Mouse (Mus musculus) embryo, embryonic 10.5 days (tissue): ENCODE measurements around the gene Rfx1.

Experiments
- DNase-seq: peaks from one replicate; pipeline ENCODE4 v3.0.0-alpha.2; 2015; ENCODE audit warnings: low spot score

The Rfx1 gene

GRCm38 (mm10) chr8:84060245-84060644 is 6.4 kb upstream of the Rfx1 start:
- DNase-seq: no peak

DNA sequence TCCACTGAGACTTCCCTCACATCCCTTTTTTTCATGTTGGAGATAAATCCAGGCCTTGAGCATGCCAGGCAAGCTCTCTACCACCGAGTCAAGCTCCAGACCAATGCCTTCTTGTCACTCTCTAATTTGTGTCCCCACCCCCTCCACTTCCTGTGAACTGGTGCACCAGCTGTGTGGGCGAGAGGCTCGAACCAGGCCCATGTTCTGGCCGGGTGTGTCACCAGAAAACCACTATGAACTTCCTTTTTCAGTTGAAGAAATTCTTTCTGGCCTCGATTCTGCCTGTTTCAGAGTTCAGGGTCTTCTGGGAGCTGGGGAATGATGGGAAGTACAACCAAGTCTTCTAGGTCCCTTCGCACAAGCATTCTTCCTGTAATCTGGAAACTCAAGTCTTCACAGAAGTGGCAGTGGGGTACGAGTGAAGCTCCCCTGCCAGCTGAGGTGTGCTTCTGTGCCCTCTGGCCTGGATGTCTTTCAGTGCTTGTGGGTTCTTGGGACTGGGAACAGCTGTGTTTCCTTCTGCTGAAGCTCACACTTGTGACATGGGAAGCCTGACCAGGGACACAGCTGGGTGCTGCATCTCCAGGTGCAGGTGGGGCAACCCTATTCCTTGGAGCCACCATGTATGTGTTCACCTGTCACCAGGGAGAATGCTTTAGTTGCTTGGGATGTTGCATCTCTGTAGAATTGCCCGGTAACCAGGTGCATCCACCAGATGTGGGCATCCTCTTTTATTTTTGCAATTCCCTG is 2.6 kb upstream of the Rfx1 start:
- DNase-seq: no peak

- no peak for DNase-seq
Observed at GRCm38 (mm10) chr8:84065037-84065436, 1.6 kb upstream of the Rfx1 start, which contains the start of gene Gm10643. Gm10643 (minus strand) TSS chr8:84065137.

- no peak for DNase-seq
Observed at GRCm38 (mm10) chr8:84065457-84066072, 1.1 kb upstream of the Rfx1 start.

- DNase-seq: peak; percentile 91
Observed at GRCm38 (mm10) chr8:84067047-84067573, 476 bp downstream of the Rfx1 start.

DNA sequence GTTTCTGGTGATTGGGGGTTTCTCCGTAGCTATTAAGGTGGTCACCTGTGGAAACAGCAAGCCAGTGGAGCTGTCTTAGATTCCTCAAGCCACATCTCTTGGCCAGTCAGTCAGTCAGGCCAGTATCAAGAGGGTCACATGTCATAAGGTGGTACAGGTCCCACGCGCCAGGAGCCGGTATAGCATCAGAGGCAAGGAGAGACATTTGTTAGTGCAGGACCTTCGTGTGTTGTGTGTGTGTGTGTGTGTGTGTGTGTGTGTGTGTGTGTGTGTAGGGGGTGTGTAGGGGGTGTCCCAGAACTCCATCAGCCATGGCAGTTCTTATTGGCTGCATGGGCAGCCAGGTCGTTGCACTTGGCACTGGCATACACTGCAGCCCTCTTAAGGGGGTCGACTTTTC is 1.3 kb downstream of the Rfx1 start:
- no peak for DNase-seq

DNA sequence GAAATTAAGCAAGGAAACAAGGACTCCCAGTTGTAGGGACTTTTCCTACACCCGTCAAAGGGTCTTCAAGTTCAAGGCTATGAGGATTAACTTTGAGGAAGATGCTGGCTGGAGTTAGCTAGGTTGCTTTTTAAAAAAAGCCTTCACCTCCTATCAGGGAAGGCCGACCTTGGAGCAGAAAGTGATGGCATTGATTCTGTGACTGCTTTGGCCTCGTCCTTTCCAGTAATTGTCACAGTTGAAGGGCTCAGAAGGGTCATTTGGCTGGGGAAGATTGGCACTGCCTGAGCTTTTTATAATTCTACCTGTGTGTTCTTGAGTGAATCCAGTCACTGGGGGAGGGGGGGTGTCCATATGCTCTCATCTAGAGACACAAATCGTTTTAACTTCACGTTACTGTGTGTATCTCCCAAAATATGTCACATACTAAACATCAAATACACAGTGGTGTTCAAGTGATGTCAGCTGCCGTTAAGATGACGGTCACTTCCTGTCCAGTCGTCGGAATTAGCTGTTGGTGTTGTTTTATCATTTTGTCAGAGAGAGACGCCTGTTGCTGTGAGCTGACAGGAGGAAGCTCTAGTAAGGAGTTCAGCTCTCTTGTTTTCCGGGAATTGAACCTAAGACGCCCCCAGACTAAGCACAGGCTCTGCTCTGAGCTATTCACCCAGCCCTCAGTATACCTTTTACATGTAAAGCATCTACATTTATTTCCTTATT is 1.8 kb downstream of the Rfx1 start:
- DNase-seq: no peak

DNA sequence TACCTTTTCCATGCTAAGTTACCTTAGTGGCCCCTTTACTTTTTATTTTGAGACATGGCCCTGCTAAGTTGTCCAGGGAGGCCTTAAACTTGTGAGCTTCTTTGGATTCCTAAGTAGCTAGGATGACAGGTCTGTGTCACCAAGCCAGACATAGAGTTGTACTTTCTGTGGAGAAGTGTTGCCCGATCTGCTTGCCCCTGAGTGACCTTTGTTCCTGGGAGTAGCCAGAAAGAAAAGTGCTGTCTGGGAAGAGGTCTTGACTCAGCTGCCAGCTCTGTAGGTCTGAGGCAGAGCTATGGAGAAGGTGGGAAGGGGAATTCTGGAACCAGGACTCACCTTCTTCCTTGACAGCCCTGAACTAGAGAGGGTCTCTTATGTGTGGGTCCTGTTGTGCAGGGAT is 2.5 kb downstream of the Rfx1 start:
- no peak for DNase-seq

DNA sequence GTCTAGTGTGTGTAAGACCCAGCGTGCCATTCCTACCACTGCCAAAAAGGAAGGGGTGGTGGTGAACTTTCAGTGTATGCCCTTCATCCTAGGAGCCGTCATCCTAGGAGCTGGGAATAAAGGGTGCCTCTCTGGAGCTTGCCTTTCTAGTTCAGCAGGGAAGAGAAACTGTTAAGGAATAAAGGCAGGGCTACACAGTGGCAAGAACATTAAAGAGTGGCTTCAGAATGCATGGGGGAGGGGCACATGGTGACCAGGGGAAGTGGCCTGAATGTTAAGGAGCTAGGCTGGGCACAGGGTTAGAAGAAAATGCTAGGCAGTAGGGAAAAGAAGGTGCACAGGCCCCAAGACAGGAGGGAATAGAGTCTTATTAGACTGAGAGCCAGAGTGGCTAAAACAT is 3.1 kb downstream of the Rfx1 start:
- DNase-seq: no peak

DNA sequence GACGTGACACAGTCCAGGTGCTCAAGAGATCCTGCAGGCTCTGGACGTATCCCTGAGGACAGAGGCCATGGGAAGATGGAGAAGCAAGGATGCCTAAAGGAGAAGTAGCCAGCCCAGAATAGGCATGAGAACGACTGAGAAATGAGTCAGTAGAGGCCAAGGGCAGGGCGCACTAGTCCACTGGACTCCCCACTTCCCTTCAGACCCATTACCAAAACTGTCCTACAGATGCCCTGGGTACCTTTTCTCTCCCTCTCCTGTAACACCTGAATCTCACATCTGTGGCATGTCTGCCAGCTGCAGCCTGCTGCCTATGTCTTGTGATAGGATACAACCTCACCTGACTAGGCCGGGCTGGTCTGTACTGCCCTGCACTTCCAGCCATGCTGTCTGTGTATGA is 3.6 kb downstream of the Rfx1 start:
- DNase-seq: no peak

DNA sequence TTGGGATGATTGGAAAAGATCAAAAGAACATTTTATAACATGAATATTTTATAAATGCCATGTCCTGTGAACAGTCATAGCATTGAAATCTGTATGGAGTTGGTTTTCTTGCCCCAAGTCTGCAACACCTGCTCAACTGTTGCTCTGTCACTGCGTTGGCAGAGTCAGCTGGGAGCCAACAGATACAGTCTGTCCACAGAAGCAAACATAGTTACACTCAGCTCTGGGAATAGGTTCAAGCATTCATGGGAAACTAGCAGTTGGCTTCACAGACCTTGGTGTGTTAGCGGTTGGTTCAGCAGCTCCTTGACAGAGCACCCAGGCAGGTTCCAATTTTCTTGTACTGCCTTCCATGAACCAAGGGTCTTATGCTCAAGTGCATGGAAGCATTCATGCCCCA is 4.0 kb downstream of the Rfx1 start:
- no peak for DNase-seq

- no peak for DNase-seq
Observed at GRCm38 (mm10) chr8:84071921-84072320, 5.3 kb downstream of the Rfx1 start.

DNA sequence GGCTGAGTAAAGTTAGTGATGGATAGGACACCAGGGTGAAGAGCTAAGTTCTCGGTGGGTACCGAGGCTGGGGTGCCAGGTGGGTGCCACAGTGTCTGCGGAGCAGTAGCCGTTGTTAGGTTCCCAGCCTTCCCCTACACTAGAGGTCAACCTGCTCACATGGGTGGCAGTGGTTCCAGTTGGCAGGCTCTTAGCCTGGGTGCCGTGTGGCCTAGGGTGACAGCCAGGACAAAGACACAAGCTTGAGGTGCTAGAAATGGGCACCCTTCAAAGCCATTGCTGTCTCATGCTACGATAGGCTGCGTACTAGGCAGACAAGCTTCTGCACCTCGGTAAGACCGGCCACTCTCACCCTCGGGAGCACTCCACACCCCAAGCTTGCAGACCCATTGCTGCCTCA is 5.7 kb downstream of the Rfx1 start:
- no peak for DNase-seq

DNA sequence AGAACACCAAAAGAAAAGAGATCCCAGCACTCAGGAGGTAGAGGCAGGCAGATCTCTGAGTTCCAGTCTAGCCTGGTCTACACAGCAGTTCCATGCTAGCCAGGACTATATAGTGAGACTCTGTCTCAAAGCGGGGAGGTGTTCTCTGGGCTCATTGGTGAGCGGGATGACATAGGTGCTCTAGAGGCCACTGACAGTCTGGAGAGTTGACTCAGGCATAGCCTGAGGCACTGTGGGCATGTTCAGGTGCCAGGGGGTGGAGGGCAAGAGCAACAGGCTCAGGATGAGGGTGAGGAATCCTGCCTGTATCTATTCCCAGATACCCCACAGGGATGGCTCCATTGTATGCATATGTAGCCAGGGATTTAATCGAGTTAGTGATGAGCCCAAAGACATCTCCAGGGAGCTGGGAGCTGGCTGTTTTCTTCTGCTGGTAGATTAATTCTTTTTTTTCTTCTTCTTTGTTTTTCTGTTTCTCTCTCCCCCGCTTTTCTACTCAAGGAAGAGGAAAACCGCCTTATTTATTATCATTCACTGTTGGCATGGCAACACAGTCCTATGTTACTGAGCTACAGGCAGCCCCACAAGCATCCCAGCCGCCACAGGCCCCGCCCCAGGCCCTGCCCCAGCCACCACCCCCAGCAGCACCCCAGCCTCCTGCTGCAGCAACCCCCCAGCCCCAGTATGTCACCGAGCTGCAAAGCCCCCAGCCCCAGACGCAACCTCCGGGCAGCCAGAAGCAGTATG is 6.8 kb downstream of the Rfx1 start:
- peak; percentile 22 for DNase-seq

- no peak for DNase-seq
Observed at GRCm38 (mm10) chr8:84076412-84076811, 9.8 kb downstream of the Rfx1 start.

DNA sequence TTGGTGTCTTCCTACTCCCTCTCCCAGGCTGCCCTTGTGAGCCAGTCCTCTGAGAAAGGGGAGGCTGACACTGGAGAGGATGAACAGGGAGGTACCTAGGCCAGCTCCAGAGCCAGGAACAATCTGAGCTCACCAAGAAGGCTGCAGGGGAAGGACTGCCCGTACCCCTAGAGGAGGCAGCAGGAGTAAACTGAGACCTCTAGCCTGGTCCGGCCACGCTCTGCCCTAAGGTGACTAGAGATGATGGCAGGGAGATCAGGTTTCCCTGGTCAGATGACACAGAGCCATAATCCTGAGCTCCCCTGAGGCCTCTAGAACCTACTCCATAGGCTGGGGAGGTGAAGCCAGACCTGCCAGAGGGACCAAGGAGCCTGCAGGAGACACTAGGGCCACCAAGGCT is 10.2 kb downstream of the Rfx1 start:
- no peak for DNase-seq

DNA sequence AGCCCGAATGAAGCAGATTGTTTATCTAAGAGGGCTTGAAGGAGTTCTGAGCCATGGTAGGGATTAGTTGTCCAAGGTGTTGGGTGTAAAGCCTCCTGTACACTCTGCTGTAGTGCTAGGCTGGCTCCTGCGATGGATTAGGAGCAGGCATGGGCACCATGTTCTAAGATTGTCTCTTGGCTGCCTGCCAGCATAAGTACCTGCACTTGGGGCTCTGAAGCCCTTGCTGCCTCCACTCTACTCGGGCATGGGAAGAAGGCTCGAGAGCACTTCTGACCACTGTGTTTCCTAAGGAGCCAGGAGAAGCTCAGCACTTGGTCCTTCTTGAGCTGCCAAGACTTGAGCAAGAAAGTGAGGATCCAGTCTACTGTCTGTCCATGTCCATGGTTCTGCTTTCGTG is 12.6 kb downstream of the Rfx1 start:
- no peak for DNase-seq

GRCm38 (mm10) chr8:84083829-84084241 is 17.2 kb downstream of the Rfx1 start:
- peak; percentile 82 for DNase-seq

DNA sequence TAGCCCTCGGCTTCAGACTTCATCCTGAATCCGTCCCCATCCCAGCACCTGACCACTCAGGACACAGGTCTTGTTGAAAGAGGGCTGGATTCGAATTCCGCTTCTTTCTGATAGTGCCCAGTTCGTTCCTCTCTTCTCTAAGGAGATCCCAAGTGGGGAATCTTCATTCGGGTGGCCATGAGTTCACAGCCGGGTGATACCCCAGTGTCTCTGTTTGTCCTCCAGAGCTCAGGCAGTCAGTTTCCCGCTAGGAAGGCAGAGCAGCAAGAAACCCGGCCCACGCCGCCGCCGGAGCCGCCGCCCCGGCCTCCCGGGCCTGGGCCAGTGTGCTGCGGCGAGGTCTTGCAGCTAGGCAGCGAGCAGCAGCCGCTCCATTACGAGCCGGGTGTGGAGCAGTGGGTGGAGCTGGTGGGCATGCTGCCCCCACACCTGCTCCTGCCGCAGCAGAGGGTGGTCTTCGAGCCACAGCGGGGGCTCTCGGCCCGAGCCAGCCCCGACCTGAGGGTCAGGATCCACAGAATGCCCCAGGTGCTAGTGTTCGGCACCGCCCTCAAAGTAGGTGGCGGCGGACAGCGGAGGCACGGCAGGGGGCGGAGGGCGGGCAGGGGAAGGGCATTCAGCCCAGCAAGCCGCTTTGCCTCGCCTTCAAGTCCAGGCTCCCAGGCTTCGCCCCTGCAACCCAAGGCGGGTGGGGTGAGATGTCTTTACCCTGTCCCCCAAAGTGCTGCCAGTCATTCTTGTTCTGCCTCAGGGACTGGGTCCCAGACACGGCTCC is 17.9 kb downstream of the Rfx1 start:
- DNase-seq: peak; percentile 4

DNA sequence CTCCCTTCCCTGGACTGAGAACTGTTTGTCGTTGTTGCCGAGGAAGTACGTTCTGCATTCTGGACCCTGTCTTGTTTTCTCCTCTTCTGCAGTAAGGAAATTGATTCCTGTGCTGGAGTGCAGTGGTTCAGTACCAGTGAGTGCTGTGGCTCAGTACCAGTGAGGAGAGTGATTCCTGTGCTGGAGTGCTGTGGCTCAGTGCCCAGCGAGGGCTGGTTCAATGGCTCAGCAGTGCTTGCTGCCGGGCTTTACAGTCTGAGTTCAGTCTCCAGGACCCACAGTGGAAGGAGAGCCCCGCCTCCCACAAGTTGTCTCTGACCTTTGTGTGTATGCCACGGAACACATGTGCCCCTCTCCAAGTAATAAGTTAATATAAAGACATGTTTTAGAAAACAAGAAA is 20.5 kb downstream of the Rfx1 start:
- DNase-seq: no peak

DNA sequence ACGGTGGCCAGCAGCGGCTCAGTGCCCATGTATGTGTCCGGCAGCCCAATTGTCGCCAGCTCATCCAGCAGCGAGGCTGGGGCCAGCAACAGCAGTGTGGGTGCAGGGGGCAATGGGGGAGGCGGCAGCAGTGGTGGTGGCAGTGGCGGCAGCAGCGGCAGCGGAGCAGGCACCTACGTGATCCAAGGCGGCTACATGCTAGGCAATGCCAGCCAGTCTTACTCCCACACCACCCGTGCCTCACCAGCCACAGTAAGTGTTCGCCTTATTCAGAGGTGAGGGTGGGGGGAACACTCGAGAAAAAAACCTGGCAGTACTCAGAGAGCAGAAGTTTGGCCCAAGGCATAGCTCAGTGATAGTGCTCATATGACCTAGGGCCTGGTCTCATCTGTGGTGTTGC is 21.2 kb downstream of the Rfx1 start:
- no peak for DNase-seq
